Mouse (Mus musculus): ENCODE measurements around the gene Klhl28. TPM values are rescaled to one million over a fixed set of nuclear protein-coding genes. Genes with fewer than 3 reads are reported as not detected.

Klhl28 gene
- polyA plus RNA-seq (2021; fragmentation: Nextera tagmentation), result 4.4 and 5.8 TPM in 2 replicates
- long read RNA-seq, experiment 1, full-length matches to known transcripts, result 22 of 29 reads
- long read RNA-seq, experiment 1, partial matches to known transcripts, result 3 of 29 reads
- long read RNA-seq, experiment 1, other reads (novel, unspliced or antisense), result 4 of 29 reads
- long read RNA-seq, experiment 2, full-length matches to known transcripts, result 5 of 12 reads
- long read RNA-seq, experiment 2, partial matches to known transcripts, result 4 of 12 reads
- long read RNA-seq, experiment 2, other reads (novel, unspliced or antisense), result 3 of 12 reads

DNA sequence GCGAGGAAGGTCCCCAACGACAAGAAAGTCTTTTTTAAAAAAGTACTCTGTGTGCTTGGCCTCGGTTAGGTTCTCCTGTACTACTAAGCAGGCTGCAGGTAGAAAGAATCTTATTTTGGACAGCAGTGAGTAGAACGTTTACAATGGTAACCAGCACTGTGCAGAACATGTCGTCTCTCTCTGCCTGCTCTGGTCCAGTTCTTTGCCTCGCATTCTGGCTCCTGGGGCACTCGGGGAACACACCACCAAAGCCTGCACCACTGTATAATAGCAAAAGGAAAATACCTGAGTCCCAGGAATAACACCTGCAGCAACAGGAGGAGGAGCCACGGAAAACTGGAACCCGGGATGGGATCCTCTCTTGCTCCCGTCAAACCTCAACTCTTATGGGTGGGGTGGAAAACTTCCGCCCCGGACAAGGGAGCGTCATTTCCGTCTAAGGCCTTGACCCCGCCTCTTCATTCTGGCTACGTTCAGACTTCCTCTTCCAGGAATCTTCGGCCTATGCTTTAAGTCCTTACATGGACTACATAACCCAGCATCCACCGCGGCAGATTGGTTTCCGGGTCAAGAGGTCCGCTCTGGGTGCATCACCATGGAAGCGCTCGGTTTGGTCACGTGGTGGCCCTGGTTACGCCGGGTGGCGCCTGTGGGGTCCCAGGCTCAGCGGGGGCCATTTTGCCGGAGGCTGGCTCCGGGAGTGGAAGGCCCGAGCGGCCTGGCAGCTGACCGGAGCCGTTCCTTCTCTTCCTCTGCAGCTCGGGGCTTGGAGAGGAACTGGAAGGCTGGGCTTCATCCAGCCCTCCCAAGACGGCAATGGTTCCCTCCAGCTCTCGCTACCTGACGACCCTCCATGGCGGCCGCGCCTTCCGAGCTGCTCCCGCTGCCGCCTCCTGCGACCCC is at the start of gene Klhl28, which contains the start of gene Togaram1:
Gene Klhl28, minus strand, starts transcription at position 411 of the 903 bp plus-strand sequence.
Gene Togaram1, plus strand, starts transcription at position 681 of the 903 bp plus-strand sequence.

DNA sequence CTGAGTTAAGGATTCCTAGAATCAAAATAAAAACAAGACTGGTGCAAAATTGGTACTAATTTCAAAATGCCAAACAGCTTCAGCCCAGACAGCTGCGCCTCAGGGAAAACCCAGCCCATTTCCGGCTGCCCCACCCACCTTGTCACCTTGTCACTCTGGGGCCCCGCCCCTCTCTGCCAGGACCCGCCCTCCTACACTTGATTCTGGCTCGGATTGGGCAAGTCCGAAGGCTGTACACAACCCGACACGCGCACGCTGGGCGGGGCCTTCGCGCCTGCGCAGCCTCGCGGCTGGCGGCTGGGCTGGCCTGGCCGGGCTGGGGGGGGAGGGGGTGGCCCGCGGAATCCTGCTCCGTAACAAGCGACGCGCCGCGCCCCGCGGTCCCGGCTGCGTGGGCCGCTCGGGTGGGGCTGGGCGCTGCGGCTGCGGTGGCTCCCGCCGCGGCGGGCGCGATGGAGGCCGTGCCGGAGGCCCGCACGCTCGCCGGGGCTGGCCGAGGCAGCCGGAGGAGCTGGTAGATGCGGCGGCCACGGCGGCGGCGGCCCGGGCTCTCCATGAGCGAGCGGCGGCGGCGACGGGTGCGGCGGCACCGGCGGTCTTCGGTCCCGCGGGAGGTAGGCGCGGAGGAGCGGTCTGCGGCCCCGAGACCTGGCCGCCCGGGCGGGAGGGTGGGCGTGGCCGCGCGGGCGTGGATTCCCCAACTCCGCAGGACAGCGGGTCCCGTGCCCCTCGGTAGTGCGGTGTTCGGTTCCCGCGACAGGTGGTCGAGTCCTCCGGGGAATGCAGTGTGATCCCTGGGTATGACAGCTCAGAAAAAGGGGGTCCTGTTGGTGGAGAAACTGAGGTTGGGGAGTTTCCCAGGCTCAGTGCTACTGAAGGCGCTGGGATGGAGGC is 47.5 kb downstream of the Klhl28 start, which contains the start of gene Gm527:
Gene Gm527, plus strand, starts transcription at position 329 of the 894 bp plus-strand sequence.

Other genes with a start within 250 kb of the Klhl28 start
- 0.50 and 1.8 TPM in 2 replicates for gene Gm527, start 47.6 kb downstream of the Klhl28 start, polyA plus RNA-seq (2021; fragmentation: Nextera tagmentation)
- gene Togaram1, start 270 bp upstream of the Klhl28 start, polyA plus RNA-seq (2021; fragmentation: Nextera tagmentation), result 9.5 and 11.6 TPM in 2 replicates
- gene Prpf39, start 70.8 kb upstream of the Klhl28 start, polyA plus RNA-seq (2021; fragmentation: Nextera tagmentation), result 6.8 and 8.8 TPM in 2 replicates
- gene Fkbp3, start 108.5 kb upstream of the Klhl28 start, polyA plus RNA-seq (2021; fragmentation: Nextera tagmentation), result 588 and 750 TPM in 2 replicates
- 2.2 and 3.4 TPM in 2 replicates for gene Fancm, start 110.1 kb upstream of the Klhl28 start, polyA plus RNA-seq (2021; fragmentation: Nextera tagmentation)
- 0.19 and 0.33 TPM in 2 replicates for gene Mis18bp1, start 207.1 kb upstream of the Klhl28 start, polyA plus RNA-seq (2021; fragmentation: Nextera tagmentation)

Data from left cerebral cortex, adult 6 months (tissue).